Comparison of ENCODE assay signal across 17 mouse cellular contexts in genomic region chr9:25489221-25489960, GRCm38 (mm10). TPM values are rescaled to one million over a fixed set of nuclear protein-coding genes. Genes with fewer than 3 reads are reported as not detected.
A peak's percentile ranks its signal among the peaks of the same experiment; 100 is the strongest.
DNase-seq lines count a peak whose midpoint lies in the region; ATAC-seq lines count a peak whose summit lies in the region.
"Had no signal": no experiment of that assay in that cellular context is flagged by ENCODE, and none has a peak within 500 bp of the region (broad histone marks: within the 10 kb centered on the region; RNA-seq: fewer than 3 reads in every experiment).

No protein-coding gene starts in this region.

- no peaks in the 10 kb centered on the region for H3K36me3 ChIP-seq in heart, embryonic 16.5 days (ENCODE audit: control insufficient read depth, insufficient read depth)
- H3K36me3 ChIP-seq in limb, embryonic 12.5 days, result peaks cover 9% of the 10 kb centered on the region; the same call in 1 of the 2 replicates
- H3K36me3 ChIP-seq in limb, embryonic 10.5 days, result peaks cover 29% of the 10 kb centered on the region
- H3K36me3 ChIP-seq in forebrain, embryonic 15.5 days, result no peaks in the 10 kb centered on the region
- H3K36me3 ChIP-seq: hindbrain, embryonic 12.5 days; liver, embryonic 13.5 days; midbrain, embryonic 12.5 days; neural tube, embryonic 15.5 days had no signal

- H3K9ac ChIP-seq in heart, embryonic 16.5 days (ENCODE audit: low read length), result no peak overlapping the region
- H3K9ac ChIP-seq in limb, embryonic 12.5 days (replicated peaks), result no peak overlapping the region
- no peak overlapping the region for H3K9ac ChIP-seq in forebrain, embryonic 15.5 days (replicated peaks)
- H3K9ac ChIP-seq: forebrain, embryonic 13.5 days; hindbrain, embryonic 12.5 days; liver, embryonic 13.5 days; midbrain, embryonic 12.5 days; neural tube, embryonic 15.5 days had no signal

- peak; percentile 93 for DNase-seq in heart, adult 11 months
- DNase-seq in heart, postnatal 25 days (ENCODE audit: low spot score), result no peak
- DNase-seq in heart, adult 9 months (ENCODE audit: low spot score in 2 of 2), result no peak
- DNase-seq in limb, embryonic 10.5 days (ENCODE audit: low spot score), result no peak
- DNase-seq: cerebellum, adult 2 months; gastrocnemius, postnatal 10 days; kidney, postnatal 4 days; liver, embryonic 13.5 days; lung, adult 2 months; lung, postnatal 14 days had no signal

- WGBS in heart, embryonic 16.5 days, result 55% methylated on average over 7 of the region's 7 CpGs
- WGBS in limb, embryonic 12.5 days, result 75% methylated on average over 7 of the region's 7 CpGs
- 78% methylated on average over 7 of the region's 7 CpGs for WGBS in limb, embryonic 10.5 days
- 83% methylated on average over 7 of the region's 7 CpGs for WGBS in forebrain, embryonic 15.5 days

- peaks cover 59% of the 10 kb centered on the region for H3K4me1 ChIP-seq in heart, embryonic 16.5 days (ENCODE audit: control insufficient read depth, insufficient read depth, low read length)
- H3K4me1 ChIP-seq in limb, embryonic 12.5 days (replicated peaks), result peaks cover 34% of the 10 kb centered on the region
- peaks cover 23% of the 10 kb centered on the region for H3K4me1 ChIP-seq in limb, embryonic 10.5 days
- peaks cover 31% of the 10 kb centered on the region for H3K4me1 ChIP-seq in forebrain, embryonic 15.5 days

- H3K4me3 ChIP-seq in heart, embryonic 16.5 days (ENCODE audit: low read length), result no peak overlapping the region
- no peak overlapping the region for H3K4me3 ChIP-seq in limb, embryonic 12.5 days (replicated peaks)
- H3K4me3 ChIP-seq in limb, embryonic 10.5 days, result no peak overlapping the region
- no peak overlapping the region for H3K4me3 ChIP-seq in forebrain, embryonic 15.5 days
- H3K4me3 ChIP-seq: forebrain, embryonic 13.5 days; hindbrain, embryonic 12.5 days; liver, embryonic 13.5 days; midbrain, embryonic 12.5 days; neural tube, embryonic 15.5 days had no signal

- H3K27me3 ChIP-seq in heart, embryonic 16.5 days (ENCODE audit: control insufficient read depth, insufficient read depth, low read length), result no peaks in the 10 kb centered on the region
- no peaks in the 10 kb centered on the region for H3K27me3 ChIP-seq in limb, embryonic 12.5 days
- H3K27me3 ChIP-seq in limb, embryonic 10.5 days (ENCODE audit: low read depth, poor library complexity, severe bottlenecking), result no peaks in the 10 kb centered on the region
- no peaks in the 10 kb centered on the region for H3K27me3 ChIP-seq in forebrain, embryonic 15.5 days
- H3K27me3 ChIP-seq: forebrain, embryonic 13.5 days; hindbrain, embryonic 12.5 days; liver, embryonic 13.5 days; midbrain, embryonic 12.5 days; neural tube, embryonic 15.5 days had no signal

- no peak for ATAC-seq in heart, embryonic 16.5 days (replicated peaks; ENCODE audit: extremely low read depth, insufficient read depth, low FRiP score)
- no peak for ATAC-seq in limb, embryonic 12.5 days (ENCODE audit: insufficient number of reproducible peaks, insufficient read depth, low FRiP score, low TSS enrichment, low read depth)
- ATAC-seq in forebrain, embryonic 15.5 days (replicated peaks), result no peak
- ATAC-seq: forebrain, embryonic 13.5 days had no signal

- peak overlapping the region; percentile 49 for H3K27ac ChIP-seq in heart, embryonic 16.5 days (ENCODE audit: low read length)
- H3K27ac ChIP-seq in limb, embryonic 12.5 days, result peak overlapping the region; percentile 37; the same call in 1 of the 2 replicates
- no peak overlapping the region for H3K27ac ChIP-seq in limb, embryonic 10.5 days
- H3K27ac ChIP-seq in forebrain, embryonic 15.5 days (replicated peaks), result no peak overlapping the region
- H3K27ac ChIP-seq: forebrain, embryonic 13.5 days; hindbrain, embryonic 12.5 days; liver, embryonic 13.5 days; midbrain, embryonic 12.5 days; neural tube, embryonic 15.5 days had no signal

- no peaks in the 10 kb centered on the region for H3K9me3 ChIP-seq in heart, embryonic 16.5 days (replicated peaks; ENCODE audit: control insufficient read depth, low read length)
- no peaks in the 10 kb centered on the region for H3K9me3 ChIP-seq in limb, embryonic 12.5 days
- H3K9me3 ChIP-seq in limb, embryonic 10.5 days (replicated peaks), result no peaks in the 10 kb centered on the region
- H3K9me3 ChIP-seq in forebrain, embryonic 15.5 days, result no peaks in the 10 kb centered on the region
- H3K9me3 ChIP-seq: forebrain, embryonic 13.5 days; hindbrain, embryonic 12.5 days; liver, embryonic 13.5 days; midbrain, embryonic 12.5 days; neural tube, embryonic 15.5 days had no signal

- no peak overlapping the region for H3K4me2 ChIP-seq in heart, embryonic 16.5 days (ENCODE audit: low read depth, low read length)
- no peak overlapping the region for H3K4me2 ChIP-seq in limb, embryonic 12.5 days
- H3K4me2 ChIP-seq in forebrain, embryonic 15.5 days (replicated peaks), result no peak overlapping the region
- H3K4me2 ChIP-seq: forebrain, embryonic 13.5 days; hindbrain, embryonic 12.5 days; liver, embryonic 13.5 days; midbrain, embryonic 12.5 days; neural tube, embryonic 15.5 days had no signal

- intact Hi-C loops in heart, postnatal 25 days (cut with DNase I), result no loop called here

RNA-seq across cellular contexts. Expression of gene Eepd1, which starts 8.0 kb away (rescaled TPM):
- 10 to 100 TPM; 16.8 to 21.2 TPM for total RNA-seq in heart, postnatal 25 days (2021)
- polyA plus RNA-seq in heart, embryonic 16.5 days (2015; fragmentation: Nextera tagmentation; extraction: Ambion mirVana), result 19.1 and 22.9 TPM in 2 replicates
- 24.1 and 24.3 TPM in 2 replicates for polyA plus RNA-seq in limb, embryonic 12.5 days (2016; fragmentation: Nextera tagmentation; extraction: Ambion mirVana)
- 19.2 and 22.9 TPM in 2 replicates for polyA plus RNA-seq in limb, embryonic 10.5 days (2016; fragmentation: Nextera tagmentation; extraction: Ambion mirVana)
- polyA plus RNA-seq in forebrain, embryonic 15.5 days (2015; fragmentation: Nextera tagmentation; extraction: Ambion mirVana), result 13.5 and 14.2 TPM in 2 replicates

Comparison
In these comparisons a context has a peak if more than half of its experiments do, and no peak if none do; other contexts are left out.
1. H3K27ac ChIP-seq: peak in heart, embryonic 16.5 days (single experiment) and limb, embryonic 12.5 days (single experiment); none in limb, embryonic 10.5 days (single experiment) and forebrain, embryonic 15.5 days (single experiment).